Mouse (Mus musculus) MEL (cell line): Measurements from ENCODE around the gene Rab9. TPM values are rescaled to one million over a fixed set of nuclear protein-coding genes. Genes with fewer than 3 reads are reported as not detected.

Experiments
- DNase-seq: peaks from one replicate; pipeline ENCODE4 v3.0.0; 2011; ENCODE audit warnings: low read depth, low spot score
- H3K27ac ChIP-seq: 2 replicates; pipeline ENCODE4 v1.5.1; 2012; ENCODE audit warnings: low read depth, mild to moderate bottlenecking, control low read depth, low read length, moderate library complexity; ENCODE audit not compliant: control insufficient read depth
- H3K27me3 ChIP-seq, 2 experiments: fragments of 150-350 bp in 1 of 2; sonication (generic) in 1 of 2; 2 replicates each; pipeline ENCODE4 v1.6.1; 2012; ENCODE audit warnings: low read length in 2 of 2, mild to moderate bottlenecking in 2 of 2, improper control_type of control experiment in 1 of 2, moderate library complexity in 1 of 2; ENCODE audit not compliant: insufficient read depth in 2 of 2, control insufficient read depth in 1 of 2
- H3K36me3 ChIP-seq, 2 experiments: 2 replicates each; pipeline ENCODE4 v1.6.1; 2012 to 2014; ENCODE audit warnings: low read length in 2 of 2, improper control_type of control experiment in 1 of 2, inconsistent platforms in 1 of 2, mild to moderate bottlenecking in 1 of 2; ENCODE audit not compliant: insufficient read depth in 2 of 2, control insufficient read depth in 1 of 2
- H3K4me1 ChIP-seq, 2 experiments: fragments of 150-350 bp in 1 of 2; sonication (generic) in 1 of 2; 2 replicates each; pipeline ENCODE4 v1.6.1; 2012; ENCODE audit warnings: low read length in 2 of 2, improper control_type of control experiment in 1 of 2, mild to moderate bottlenecking in 1 of 2; ENCODE audit not compliant: insufficient read depth in 2 of 2, control insufficient read depth in 1 of 2
- H3K4me3 ChIP-seq, 2 experiments: fragments of 150-350 bp in 1 of 2; sonication (generic) in 1 of 2; 2 replicates each; pipeline ENCODE4 v1.5.1; 2012; ENCODE audit warnings: low read depth in 2 of 2, low read length in 2 of 2, mild to moderate bottlenecking in 2 of 2, moderate library complexity in 2 of 2, control low read depth in 1 of 2, improper control_type of control experiment in 1 of 2; ENCODE audit not compliant: control insufficient read depth in 1 of 2, insufficient read depth in 1 of 2
- H3K79me2 ChIP-seq: 2 replicates; pipeline ENCODE4 v1.6.1; 2012; ENCODE audit warnings: mild to moderate bottlenecking, low read length, moderate library complexity; ENCODE audit not compliant: control insufficient read depth, poor library complexity, insufficient read depth
- H3K9ac ChIP-seq: 2 replicates; pipeline ENCODE4 v1.6.1; 2012; ENCODE audit warnings: low read depth, mild to moderate bottlenecking, control low read depth, low read length, moderate library complexity; ENCODE audit not compliant: control insufficient read depth, poor library complexity, severe bottlenecking
- H3K9me3 ChIP-seq: fragments of 150-350 bp; sonication (generic); replicated peaks from 2 replicates; pipeline ENCODE4 v1.6.1; 2012; ENCODE audit warnings: mild to moderate bottlenecking, low read length, improper control_type of control experiment, moderate library complexity; ENCODE audit not compliant: insufficient read depth
- BHLHE40 ChIP-seq: IDR thresholded peaks from 2 replicates; pipeline ENCODE4 v1.6.1; 2012; ENCODE audit warnings: low read depth, mild to moderate bottlenecking, inconsistent platforms, low read length, improper control_type of control experiment, borderline replicate concordance
- CHD2 ChIP-seq: IDR thresholded peaks from 2 replicates; pipeline ENCODE4 v1.6.1; 2011; ENCODE audit warnings: low read length, improper control_type of control experiment
- E2F4 ChIP-seq: IDR thresholded peaks from 2 replicates; pipeline ENCODE4 v1.6.1; 2011; ENCODE audit warnings: low read depth, low read length, improper control_type of control experiment, borderline replicate concordance
- ELF1 ChIP-seq: IDR thresholded peaks from 2 replicates; pipeline ENCODE4 v1.6.1; 2014; ENCODE audit warnings: low read depth, mild to moderate bottlenecking, inconsistent platforms, low read length, improper control_type of control experiment, moderate library complexity
- ETS1 ChIP-seq: IDR thresholded peaks from 2 replicates; pipeline ENCODE4 v1.6.1; 2012; ENCODE audit warnings: low read depth, mild to moderate bottlenecking, inconsistent platforms, low read length, improper control_type of control experiment, moderate library complexity
- HCFC1 ChIP-seq: IDR thresholded peaks from 2 replicates; pipeline ENCODE4 v1.6.1; 2012; ENCODE audit warnings: low read depth, mild to moderate bottlenecking, inconsistent platforms, low read length, improper control_type of control experiment, moderate library complexity
- KAT2A ChIP-seq: conservative IDR thresholded peaks from 2 replicates; pipeline ENCODE4 v1.6.1; 2012; ENCODE audit warnings: low read depth, low read length, improper control_type of control experiment, inconsistent platforms
- MAZ ChIP-seq: IDR thresholded peaks from 2 replicates; pipeline ENCODE4 v1.6.1; 2012; ENCODE audit warnings: low read depth, mild to moderate bottlenecking, inconsistent platforms, low read length, improper control_type of control experiment
- MYB ChIP-seq: IDR thresholded peaks from 2 replicates; pipeline ENCODE4 v1.6.1; 2011; ENCODE audit warnings: mild to moderate bottlenecking, low read depth, low read length, improper control_type of control experiment
- MYC ChIP-seq: IDR thresholded peaks from 2 replicates; pipeline ENCODE4 v1.6.1; 2011; ENCODE audit warnings: low read depth, mild to moderate bottlenecking, low read length, improper control_type of control experiment, moderate library complexity
- POLR2A ChIP-seq, 2 experiments: IDR thresholded peaks; 2 replicates each; pipeline ENCODE4 v1.6.1; 2011 to 2012; ENCODE audit warnings: low read length in 2 of 2, mild to moderate bottlenecking in 2 of 2, control low read depth in 1 of 2, improper control_type of control experiment in 1 of 2, low read depth in 1 of 2, moderate library complexity in 1 of 2; ENCODE audit not compliant: control insufficient read depth in 1 of 2, insufficient read depth in 1 of 2, poor library complexity in 1 of 2
- POLR2AphosphoS2 ChIP-seq: IDR thresholded peaks from 2 replicates; pipeline ENCODE4 v1.6.1; 2011; ENCODE audit warnings: low read length, improper control_type of control experiment
- RAD21 ChIP-seq: IDR thresholded peaks from 2 replicates; pipeline ENCODE4 v1.6.1; 2011; ENCODE audit warnings: mild to moderate bottlenecking, low read depth, low read length, improper control_type of control experiment
- RCOR1 ChIP-seq: IDR thresholded peaks from 2 replicates; pipeline ENCODE4 v1.6.1; 2012; ENCODE audit warnings: low read depth, mild to moderate bottlenecking, inconsistent platforms, low read length, improper control_type of control experiment
- TAL1 ChIP-seq: IDR thresholded peaks from 2 replicates; pipeline ENCODE4 v1.6.1; 2012; ENCODE audit warnings: mild to moderate bottlenecking, inconsistent platforms, low read length, moderate library complexity, mixed read lengths
- TCF12 ChIP-seq: IDR thresholded peaks from 2 replicates; pipeline ENCODE4 v1.6.1; 2014; ENCODE audit warnings: low read depth, mild to moderate bottlenecking, inconsistent platforms, low read length, improper control_type of control experiment, moderate library complexity
- UBTF ChIP-seq: IDR thresholded peaks from 2 replicates; pipeline ENCODE4 v1.6.1; 2012; ENCODE audit warnings: low read depth, mild to moderate bottlenecking, inconsistent platforms, low read length, improper control_type of control experiment, moderate library complexity, borderline replicate concordance; ENCODE audit not compliant: insufficient read depth
- USF2 ChIP-seq, 2 experiments: IDR thresholded peaks; 2 replicates each; pipeline ENCODE4 v1.6.1; 2011 to 2012; ENCODE audit warnings: improper control_type of control experiment in 2 of 2, low read length in 2 of 2, borderline replicate concordance in 1 of 2, inconsistent platforms in 1 of 2, low read depth in 1 of 2, mild to moderate bottlenecking in 1 of 2; ENCODE audit not compliant: insufficient read depth in 1 of 2
- ZMIZ1 ChIP-seq: IDR thresholded peaks from 2 replicates; pipeline ENCODE4 v1.6.1; 2012; ENCODE audit warnings: low read depth, mild to moderate bottlenecking, inconsistent platforms, low read length, improper control_type of control experiment, moderate library complexity
- polyA plus RNA-seq, 2 experiments: library from polyadenylated mRNA; stranded (reverse) in 1 of 2; unstranded in 1 of 2; fragments of >175 nt in 1 of 2; fragments of >200 nt in 1 of 2; gene quantifications; 2 replicates each; pipeline versions ENCODE4 v1.2.1 to v1.2.4; 2012; ENCODE audit warnings: low replicate concordance in 2 of 2, low read depth in 1 of 2; ENCODE audit not compliant: insufficient read length in 2 of 2, insufficient read depth in 1 of 2, missing spikeins in 1 of 2
- total RNA-seq: library from RNA; depleted of rRNA; stranded (reverse); fragments of 300-350 nt; gene quantifications from 2 replicates; pipeline ENCODE4 v1.2.3, GENCODE M21; 2012

The Rab9 gene
- total and polyA plus RNA-seq, 3 experiments = 32.3 to 136 (median 50.0) TPM

DNA sequence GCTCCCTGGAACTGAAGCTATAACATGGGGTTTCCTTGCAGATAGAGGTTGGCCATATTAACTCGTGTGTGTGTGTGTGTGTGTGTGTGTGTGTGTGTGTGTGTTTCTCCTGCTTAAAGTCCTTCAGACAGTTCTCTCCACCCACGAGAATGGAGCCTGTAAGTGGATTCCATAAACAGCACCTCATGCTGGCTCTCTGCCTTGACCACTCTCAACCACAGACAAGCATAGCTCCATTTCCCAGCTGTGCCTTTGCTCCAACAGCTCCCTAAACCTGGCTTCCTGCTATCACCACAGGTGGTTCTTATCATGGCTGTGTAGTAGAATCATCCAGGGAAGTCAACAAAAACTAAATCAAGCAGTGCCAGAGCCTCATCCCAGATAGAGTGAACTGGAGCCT lies 24.8 kb upstream of the Rab9 start:
- Histone ChIP-seq H3K9ac (no peak overlapping the region), H3K4me1 (peaks cover 2 to 4% of the 10 kb centered on the region in 2 experiments; a peak in 1 of 4 replicates), H3K36me3 (peaks cover 2 to 3% of the 10 kb centered on the region in 2 experiments; a peak in 3 of 4 replicates), H3K9me3 (no peaks in the 10 kb centered on the region)
- TF ChIP-seq MAZ = no peak
- no peak for TF ChIP-seq HCFC1
- no peak for TF ChIP-seq MYB
- TF ChIP-seq ZMIZ1 = no peak
- TF ChIP-seq MYC = no peak
- no peak for TF ChIP-seq ELF1
- TF ChIP-seq RAD21 = no peak
- TF ChIP-seq POLR2A (IDR thresholded peaks at IDR 0.05; ENCODE audit: control insufficient read depth in 1 of 2, insufficient read depth in 1 of 2, low read depth in 1 of 2, low read length in 2 of 2, poor library complexity in 1 of 2) = no peak
- no peak for TF ChIP-seq POLR2AphosphoS2
- no peak for TF ChIP-seq USF2 (IDR thresholded peaks at IDR 0.05; ENCODE audit: borderline replicate concordance in 1 of 2, insufficient read depth in 1 of 2, low read depth in 1 of 2, low read length in 2 of 2)
- TF ChIP-seq TAL1 = no peak
- no peak for TF ChIP-seq KAT2A
- TF ChIP-seq CHD2 = no peak
- no peak for TF ChIP-seq RCOR1
- no peak for TF ChIP-seq TCF12
- TF ChIP-seq, all 39 proteins: peak for 0
- no peak for DNase-seq
- H3K4me3 ChIP-seq = no peak overlapping the region
- H3K79me2 ChIP-seq = no peaks in the 10 kb centered on the region
- no peaks in the 10 kb centered on the region for H3K27me3 ChIP-seq
- H3K27ac ChIP-seq = no peak overlapping the region

DNA sequence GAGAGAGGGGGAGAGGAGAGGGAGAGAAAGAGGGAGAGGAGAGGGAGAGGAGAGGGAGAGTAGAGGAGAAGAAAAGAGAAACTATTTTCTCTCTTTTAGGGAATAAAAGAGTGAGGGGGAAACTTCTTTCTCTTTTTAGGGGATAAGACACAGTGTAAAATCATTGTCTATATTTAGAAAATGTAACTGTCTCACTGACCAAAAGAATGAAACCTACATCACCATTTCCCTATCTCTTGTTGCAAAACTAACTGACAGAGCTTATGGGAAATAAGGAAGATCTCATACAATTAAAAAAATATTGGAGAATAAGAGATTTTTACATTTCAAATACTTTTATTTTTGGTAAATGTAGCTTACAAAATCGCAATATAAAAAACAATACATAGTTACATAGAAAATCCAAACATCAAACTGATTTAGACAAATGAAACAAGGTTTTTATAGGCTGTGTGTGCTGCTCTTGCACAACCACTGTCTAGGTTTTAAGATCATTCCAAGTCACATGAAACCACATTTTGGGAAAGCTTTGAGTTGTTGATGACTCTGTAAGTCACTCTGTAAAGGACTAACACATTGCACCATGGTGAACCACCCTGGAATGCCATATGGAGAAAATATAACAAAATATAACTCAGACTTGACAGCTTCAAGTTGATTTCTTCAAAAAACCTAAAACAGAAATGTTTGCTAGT lies 20.0 kb upstream of the Rab9 start:
- H3K79me2 ChIP-seq = no peaks in the 10 kb centered on the region
- no peaks in the 10 kb centered on the region for H3K9me3 ChIP-seq
- H3K9ac ChIP-seq = no peak overlapping the region
- no peak overlapping the region for H3K4me3 ChIP-seq
- no peaks in the 10 kb centered on the region for H3K27me3 ChIP-seq
- TF ChIP-seq ETS1 (no peak), BHLHE40 (no peak), E2F4 (no peak), UBTF (no peak)
- H3K36me3 ChIP-seq = peaks cover 3% of the 10 kb centered on the region in 2 experiments
- no peak for DNase-seq
- no peaks in the 10 kb centered on the region for H3K4me1 ChIP-seq
- H3K27ac ChIP-seq = no peak overlapping the region
